Mouse (Mus musculus): ENCODE data around the gene Frs2.

- TF ChIP-seq CTCF (conservative IDR thresholded peaks at IDR 0.05; ENCODE audit: low read length) (no peak), NANOG (IDR thresholded peaks at IDR 0.05; ENCODE audit: borderline replicate concordance, low read length) (no peak)
Observed at GRCm38 (mm10) chr10:117115652-117116051, 32.7 kb downstream of the Frs2 start.
